Mouse (Mus musculus): ENCODE measurements around the gene Erp27. TPM values are rescaled to one million over a fixed set of nuclear protein-coding genes. Genes with fewer than 3 reads are reported as not detected.
"Not testable (repeated sequence)": the region's sequence is repeated elsewhere in the genome, so short reads cannot be mapped to it uniquely, and the experiment has no call there.

The Erp27 gene
- total and polyA plus RNA-seq, 2 experiments from 2014 or later: not detected

- Histone ChIP-seq H3K36me3 (ENCODE audit: insufficient read depth, low read length) (no peaks in the 10 kb centered on the region), H3K9me3 (ENCODE audit: low read length) (no peaks in the 10 kb centered on the region), H3K9ac (replicated peaks; ENCODE audit: low read length) (no peak overlapping the region), H3K27ac (no peak overlapping the region), H3K27me3 (ENCODE audit: insufficient read depth, low read length) (no peaks in the 10 kb centered on the region), H3K4me2 (ENCODE audit: low read depth, low read length) (no peak overlapping the region), H3K4me3 (ENCODE audit: low read length) (no peak overlapping the region), H3K4me1 (ENCODE audit: insufficient read depth, low read length) (no peaks in the 10 kb centered on the region)
- ATAC-seq (no peak), DNase-seq (ENCODE audit: low spot score) (no peak)
- 87% methylated on average over 6 of the region's 6 CpGs for WGBS
- no peak for TF ChIP-seq CTCF (IDR thresholded peaks at IDR 0.05; ENCODE audit: low read depth)
These were observed 32.9 kb downstream of the Erp27 start for GRCm38 (mm10) chr6:136889067-136889466.

GRCm38 (mm10) chr6:136887854-136888253 lies 34.1 kb downstream of the Erp27 start:
- H3K4me2 ChIP-seq (ENCODE audit: low read depth, low read length): no peak overlapping the region
- DNase-seq (ENCODE audit: low spot score): peak; percentile 3
- no peak overlapping the region for H3K9ac ChIP-seq (replicated peaks; ENCODE audit: low read length)
- 66% methylated on average over 9 of the region's 9 CpGs for WGBS
- H3K36me3 ChIP-seq (ENCODE audit: insufficient read depth, low read length): no peaks in the 10 kb centered on the region
- no peak for ATAC-seq
- no peak for TF ChIP-seq CTCF (IDR thresholded peaks at IDR 0.05; ENCODE audit: low read depth)
- H3K4me1 ChIP-seq (ENCODE audit: insufficient read depth, low read length): no peaks in the 10 kb centered on the region
- no peak overlapping the region for H3K27ac ChIP-seq
- no peaks in the 10 kb centered on the region for H3K9me3 ChIP-seq (ENCODE audit: low read length)
- H3K27me3 ChIP-seq (ENCODE audit: insufficient read depth, low read length): no peaks in the 10 kb centered on the region
- no peak overlapping the region for H3K4me3 ChIP-seq (ENCODE audit: low read length)

- WGBS: 63% methylated on average over 1 of the region's 1 CpGs
- ATAC-seq; H3K9me3 ChIP-seq (ENCODE audit: low read length): not testable (repeated sequence)
These were observed 37.2 kb downstream of the Erp27 start for GRCm38 (mm10) chr6:136884766-136885165.

GRCm38 (mm10) chr6:136883961-136884360 lies 38.0 kb downstream of the Erp27 start:
- Histone ChIP-seq H3K4me1 (ENCODE audit: insufficient read depth, low read length) (no peaks in the 10 kb centered on the region), H3K9me3 (ENCODE audit: low read length) (no peaks in the 10 kb centered on the region), H3K36me3 (ENCODE audit: insufficient read depth, low read length) (no peaks in the 10 kb centered on the region), H3K27ac (no peak overlapping the region), H3K4me2 (ENCODE audit: low read depth, low read length) (no peak overlapping the region), H3K4me3 (ENCODE audit: low read length) (no peak overlapping the region), H3K27me3 (ENCODE audit: insufficient read depth, low read length) (no peaks in the 10 kb centered on the region), H3K9ac (replicated peaks; ENCODE audit: low read length) (no peak overlapping the region)
- TF ChIP-seq CTCF (IDR thresholded peaks at IDR 0.05; ENCODE audit: low read depth): no peak
- DNase-seq (ENCODE audit: low spot score) (no peak), ATAC-seq (no peak)
- WGBS: 91% methylated on average over 6 of the region's 6 CpGs

More at GRCm38 (mm10) chr6:136884766-136885165, 37.2 kb downstream of the Erp27 start:
- H3K27me3 ChIP-seq (ENCODE audit: insufficient read depth, low read length); H3K4me1 ChIP-seq (ENCODE audit: insufficient read depth, low read length); H3K4me2 ChIP-seq (ENCODE audit: low read depth, low read length); H3K36me3 ChIP-seq (ENCODE audit: insufficient read depth, low read length); H3K4me3 ChIP-seq (ENCODE audit: low read length); H3K27ac ChIP-seq; H3K9ac ChIP-seq (replicated peaks; ENCODE audit: low read length); DNase-seq (ENCODE audit: low spot score): not testable (repeated sequence)

GRCm38 (mm10) chr6:136883431-136883915 lies 38.5 kb downstream of the Erp27 start:
- no peak overlapping the region for H3K4me2 ChIP-seq (ENCODE audit: low read depth, low read length)
- H3K4me1 ChIP-seq (ENCODE audit: insufficient read depth, low read length): no peaks in the 10 kb centered on the region
- H3K27ac ChIP-seq: no peak overlapping the region
- no peak overlapping the region for H3K4me3 ChIP-seq (ENCODE audit: low read length)
- H3K9me3 ChIP-seq (ENCODE audit: low read length): no peaks in the 10 kb centered on the region
- no peaks in the 10 kb centered on the region for H3K27me3 ChIP-seq (ENCODE audit: insufficient read depth, low read length)
- 82% methylated on average over 3 of the region's 3 CpGs for WGBS
- H3K9ac ChIP-seq (replicated peaks; ENCODE audit: low read length): no peak overlapping the region
- no peak for ATAC-seq
- no peak for TF ChIP-seq CTCF (IDR thresholded peaks at IDR 0.05; ENCODE audit: low read depth)
- no peak for DNase-seq (ENCODE audit: low spot score)
- no peaks in the 10 kb centered on the region for H3K36me3 ChIP-seq (ENCODE audit: insufficient read depth, low read length)

GRCm38 (mm10) chr6:136881678-136882077 lies 40.3 kb downstream of the Erp27 start:
- H3K9me3 ChIP-seq (ENCODE audit: low read length): no peaks in the 10 kb centered on the region
- TF ChIP-seq CTCF (IDR thresholded peaks at IDR 0.05; ENCODE audit: low read depth): no peak
- no peak overlapping the region for H3K4me2 ChIP-seq (ENCODE audit: low read depth, low read length)
- no peaks in the 10 kb centered on the region for H3K27me3 ChIP-seq (ENCODE audit: insufficient read depth, low read length)
- H3K27ac ChIP-seq: no peak overlapping the region
- ATAC-seq (no peak), DNase-seq (ENCODE audit: low spot score) (no peak)
- no peak overlapping the region for H3K4me3 ChIP-seq (ENCODE audit: low read length)
- 77% methylated on average over 8 of the region's 8 CpGs for WGBS
- H3K4me1 ChIP-seq (ENCODE audit: insufficient read depth, low read length): no peaks in the 10 kb centered on the region
- H3K9ac ChIP-seq (replicated peaks; ENCODE audit: low read length): no peak overlapping the region
- no peaks in the 10 kb centered on the region for H3K36me3 ChIP-seq (ENCODE audit: insufficient read depth, low read length)

GRCm38 (mm10) chr6:136875670-136876069 lies 46.3 kb downstream of the Erp27 start, which contains the start of gene Mgp:
Gene Mgp, minus strand, starts transcription at chr6:136875823.
- no peak within 1 kb of the TSS for H3K9ac ChIP-seq (replicated peaks; ENCODE audit: low read length)
- H3K9me3 ChIP-seq (ENCODE audit: low read length): no peaks in the 10 kb centered on the region
- no peak for ATAC-seq
- H3K27me3 ChIP-seq (ENCODE audit: insufficient read depth, low read length): no peaks in the 10 kb centered on the region
- no peak within 1 kb of the TSS for H3K4me3 ChIP-seq (ENCODE audit: low read length)
- H3K27ac ChIP-seq: no peak within 1 kb of the TSS
- H3K36me3 ChIP-seq (ENCODE audit: insufficient read depth, low read length): no peaks in the 10 kb centered on the region
- no peak for DNase-seq (ENCODE audit: low spot score)
- no peak for TF ChIP-seq CTCF (IDR thresholded peaks at IDR 0.05; ENCODE audit: low read depth)
- WGBS: 50% methylated on average over 9 of the region's 9 CpGs
- no peaks in the 10 kb centered on the region for H3K4me1 ChIP-seq (ENCODE audit: insufficient read depth, low read length)
- H3K4me2 ChIP-seq (ENCODE audit: low read depth, low read length): 0 out of 2 replicates have a peak within 1 kb of the TSS, but pooled peaks have one; percentile 5

Data from hindbrain, postnatal 0 days (tissue).